ENCODE assay signal across 18 mouse cellular contexts in the genomic region with DNA sequence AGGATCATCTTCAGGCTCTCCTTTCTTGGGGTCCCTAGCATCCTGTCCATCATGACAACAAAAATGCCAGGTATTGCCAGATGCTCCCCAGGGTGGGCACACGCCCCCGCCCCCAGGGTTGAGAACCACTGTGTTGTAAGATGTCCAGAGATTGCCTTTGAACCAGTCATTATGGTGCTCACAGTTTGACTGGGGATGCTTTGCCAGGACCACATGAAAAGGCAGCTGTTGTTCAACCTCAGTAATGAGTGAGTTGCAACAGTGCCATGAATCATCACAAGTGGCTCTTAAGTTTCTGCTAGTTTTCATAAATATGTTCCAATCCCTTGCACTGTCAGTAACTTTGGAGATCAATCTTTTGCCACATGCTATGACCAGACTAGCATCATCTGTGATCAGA. TPM values are rescaled to one million over a fixed set of nuclear protein-coding genes. Genes with fewer than 3 reads are reported as not detected.
DNase-seq lines count a peak whose midpoint lies in the region; ATAC-seq and TF ChIP-seq lines count a peak whose summit lies in the region.
"Had no signal": no experiment of that assay in that cellular context is flagged by ENCODE, and none has a peak within 500 bp of the region (broad histone marks: within the 10 kb centered on the region; RNA-seq: fewer than 3 reads in every experiment).

No protein-coding gene starts in this region.

- H3K36me3 ChIP-seq in liver, postnatal 0 days (replicated peaks; ENCODE audit: insufficient read depth, low read length) = no peaks in the 10 kb centered on the region
- peaks cover 7% of the 10 kb centered on the region for H3K36me3 ChIP-seq in liver, embryonic 12.5 days
- H3K36me3 ChIP-seq in C2C12 (ENCODE audit: control insufficient read depth, insufficient read depth) (no peaks in the 10 kb centered on the region), myocyte (ENCODE audit: control insufficient read depth, insufficient read depth) (no peaks in the 10 kb centered on the region)
- peaks cover 22% of the 10 kb centered on the region for H3K36me3 ChIP-seq in embryonic facial prominence, embryonic 10.5 days (replicated peaks)

- no peaks in the 10 kb centered on the region for H3K79me2 ChIP-seq in C2C12 (ENCODE audit: control insufficient read depth, insufficient read depth)
- no peaks in the 10 kb centered on the region for H3K79me2 ChIP-seq in myocyte (ENCODE audit: control insufficient read depth, insufficient read depth)

- peaks cover 8% of the 10 kb centered on the region for H3K4me1 ChIP-seq in liver, postnatal 0 days (ENCODE audit: insufficient read depth)
- H3K4me1 ChIP-seq in liver, embryonic 12.5 days = peaks cover 9% of the 10 kb centered on the region
- peaks cover 5% of the 10 kb centered on the region; the same call in 1 of the 2 replicates for H3K4me1 ChIP-seq in embryonic facial prominence, embryonic 10.5 days

- no peak for DNase-seq in liver, postnatal 0 days
- peak; percentile 37 for DNase-seq in 416B (ENCODE audit: low read depth)
- no peak for DNase-seq in embryonic facial prominence, embryonic 10.5 days (ENCODE audit: low spot score)
- DNase-seq: adrenal gland, adult 2 months; adrenal gland, postnatal 25 days; B cell, adult 2 months; cerebellum, adult 18-20 months; cerebellum, adult 9-11 months; gastrocnemius, postnatal 10 days had no signal

- H3K9ac ChIP-seq in liver, postnatal 0 days (replicated peaks) = no peak overlapping the region
- no peak overlapping the region for H3K9ac ChIP-seq in liver, embryonic 12.5 days
- H3K9ac ChIP-seq: embryonic facial prominence, embryonic 15.5 days; heart, embryonic 12.5 days; hindbrain, embryonic 14.5 days had no signal

- no peak overlapping the region for H3K27ac ChIP-seq in liver, postnatal 0 days (ENCODE audit: low read depth)
- H3K27ac ChIP-seq in liver, embryonic 12.5 days = no peak overlapping the region
- H3K27ac ChIP-seq in embryonic facial prominence, embryonic 10.5 days (replicated peaks) = no peak overlapping the region
- H3K27ac ChIP-seq: embryonic facial prominence, embryonic 15.5 days; hindbrain, embryonic 10.5 days; hindbrain, embryonic 14.5 days had no signal

- H3K79me3 ChIP-seq in C2C12 (ENCODE audit: low read depth) = no peaks in the 10 kb centered on the region

- peak overlapping the region; percentile 6; the same call in 1 of the 2 replicates for H3K4me2 ChIP-seq in liver, postnatal 0 days (ENCODE audit: low read depth, low read length)
- H3K4me2 ChIP-seq in liver, embryonic 12.5 days = no peak overlapping the region
- H3K4me2 ChIP-seq in myocyte (ENCODE audit: low read depth) = no peak overlapping the region
- H3K4me2 ChIP-seq: embryonic facial prominence, embryonic 15.5 days; heart, embryonic 12.5 days; hindbrain, embryonic 14.5 days had no signal

- no peak for TF ChIP-seq POLR2A in myocyte (IDR thresholded peaks at IDR 0.05; ENCODE audit: insufficient read length, low read depth)

- H3K4me3 ChIP-seq in liver, postnatal 0 days (ENCODE audit: low read depth, low read length) = no peak overlapping the region
- H3K4me3 ChIP-seq in liver, embryonic 12.5 days = no peak overlapping the region
- no peak overlapping the region for H3K4me3 ChIP-seq in C2C12 (ENCODE audit: insufficient read depth, poor library complexity, severe bottlenecking)
- no peak overlapping the region for H3K4me3 ChIP-seq in myocyte
- no peak overlapping the region for H3K4me3 ChIP-seq in embryonic facial prominence, embryonic 10.5 days
- H3K4me3 ChIP-seq: embryonic facial prominence, embryonic 15.5 days; erythroblast, embryonic 14.5 days; heart, embryonic 12.5 days; hindbrain, embryonic 10.5 days had no signal

- ATAC-seq in liver, postnatal 0 days = no peak
- ATAC-seq in liver, embryonic 12.5 days = no peak
- ATAC-seq: forebrain, embryonic 16.5 days had no signal

- H3ac ChIP-seq in C2C12 (ENCODE audit: control insufficient read depth, insufficient read length, low read depth) (no peak overlapping the region), myocyte (ENCODE audit: control insufficient read depth, insufficient read length) (no peak overlapping the region)

- TF ChIP-seq CTCF in liver, postnatal 0 days (IDR thresholded peaks at IDR 0.05; ENCODE audit: low read depth) = no peak
- TF ChIP-seq CTCF in C2C12 (IDR thresholded peaks at IDR 0.05; ENCODE audit: control insufficient read depth, insufficient read depth, insufficient read length) = no peak

- H3K9me3 ChIP-seq in liver, postnatal 0 days (ENCODE audit: low read length) = no peaks in the 10 kb centered on the region
- H3K9me3 ChIP-seq in liver, embryonic 12.5 days (replicated peaks) = no peaks in the 10 kb centered on the region
- H3K9me3 ChIP-seq in embryonic facial prominence, embryonic 10.5 days = no peaks in the 10 kb centered on the region
- H3K9me3 ChIP-seq: embryonic facial prominence, embryonic 15.5 days; heart, embryonic 12.5 days; hindbrain, embryonic 10.5 days had no signal

- no peaks in the 10 kb centered on the region for H3K27me3 ChIP-seq in liver, postnatal 0 days (ENCODE audit: insufficient read depth, low read length)
- no peaks in the 10 kb centered on the region for H3K27me3 ChIP-seq in liver, embryonic 12.5 days (replicated peaks)
- H3K27me3 ChIP-seq in C2C12 (ENCODE audit: control insufficient read depth, insufficient read depth, insufficient read length) = no peaks in the 10 kb centered on the region
- no peaks in the 10 kb centered on the region for H3K27me3 ChIP-seq in myocyte (ENCODE audit: control insufficient read depth, insufficient read depth, insufficient read length)
- H3K27me3 ChIP-seq in embryonic facial prominence, embryonic 10.5 days (replicated peaks; ENCODE audit: low read depth, poor library complexity, severe bottlenecking) = no peaks in the 10 kb centered on the region
- H3K27me3 ChIP-seq: embryonic facial prominence, embryonic 15.5 days; heart, embryonic 12.5 days had no signal

- 81% methylated on average over 2 of the region's 2 CpGs for WGBS in liver, postnatal 0 days (ENCODE audit: insufficient replicate concordance)
- 76% methylated on average over 2 of the region's 2 CpGs for WGBS in liver, embryonic 12.5 days (ENCODE audit: insufficient replicate concordance)
- WGBS in embryonic facial prominence, embryonic 10.5 days = 95% methylated on average over 2 of the region's 2 CpGs

- TF ChIP-seq EP300 in liver, postnatal 0 days (IDR thresholded peaks at IDR 0.05; ENCODE audit: low read depth) = no peak

TF ChIP-seq in C2C12, 6 proteins besides CTCF, POLR2A, EP300 and RAD21:
- TF ChIP-seq MAX (IDR thresholded peaks at IDR 0.05) (no peak), MYOD1 (IDR thresholded peaks at IDR 0.05; ENCODE audit: control insufficient read depth, insufficient read length, low read depth) (peak; percentile 81), MYOG (IDR thresholded peaks at IDR 0.05; ENCODE audit: control insufficient read depth, extremely low read depth, insufficient read length) (no peak), FOSL1 (IDR thresholded peaks at IDR 0.05; ENCODE audit: insufficient read depth, low read length, poor library complexity, severe bottlenecking) (no peak), CEBPB (IDR thresholded peaks at IDR 0.05; ENCODE audit: low read depth) (peak; percentile 44), USF1 (IDR thresholded peaks at IDR 0.05; ENCODE audit: low read depth) (no peak)

TF ChIP-seq in myocyte, 11 proteins besides CTCF, POLR2A, EP300 and RAD21 (continues in another document):
- TF ChIP-seq REST (IDR thresholded peaks at IDR 0.05; ENCODE audit: insufficient read depth, insufficient read length) (no peak), E2F4 (IDR thresholded peaks at IDR 0.05; ENCODE audit: insufficient read depth) (no peak), USF1 (IDR thresholded peaks at IDR 0.05; ENCODE audit: low read depth) (no peak), MYOG (IDR thresholded peaks at IDR 0.05; ENCODE audit: control insufficient read depth in 1 of 3, insufficient read depth in 1 of 3, insufficient read length in 2 of 3, low read depth in 2 of 3) (peak in 2 of 3 experiments; percentile 56 to 62), SRF (IDR thresholded peaks at IDR 0.05; ENCODE audit: control insufficient read depth, insufficient read length, low read depth) (no peak), TCF12 (IDR thresholded peaks at IDR 0.05; ENCODE audit: insufficient read depth, poor library complexity, severe bottlenecking) (peak; percentile 43), MAX (IDR thresholded peaks at IDR 0.05; ENCODE audit: low read depth) (no peak), MYOD1 (IDR thresholded peaks at IDR 0.05; ENCODE audit: control insufficient read depth in 1 of 3, insufficient read length in 2 of 3, low read depth in 2 of 3) (peak in 2 of 3 experiments; percentile 81), CEBPB (IDR thresholded peaks at IDR 0.05; ENCODE audit: insufficient read depth, poor library complexity, severe bottlenecking) (peak; percentile 83), TCF3 (IDR thresholded peaks at IDR 0.05; ENCODE audit: insufficient read length, low read depth) (peak; percentile 23)

RNA-seq across cellular contexts. Expression of gene Gm9803, which starts 3.9 kb away (rescaled TPM):
- 7.8 and 8.7 TPM in 2 replicates for polyA plus RNA-seq in liver, postnatal 0 days (2015; fragmentation: Nextera tagmentation; extraction: Ambion mirVana)
- polyA plus RNA-seq in liver, embryonic 12.5 days (2016; fragmentation: Nextera tagmentation; extraction: Ambion mirVana) = 9.6 and 11.7 TPM in 2 replicates
- polyA plus RNA-seq in C2C12 (2012; fragmentation: generic; extraction: Trizol) = 6.4 TPM
- 11.3 TPM for polyA plus RNA-seq in myocyte (2012; fragmentation: generic; extraction: Trizol)
- 13.9 and 14.3 TPM in 2 replicates for polyA plus RNA-seq in embryonic facial prominence, embryonic 10.5 days (2016; fragmentation: Nextera tagmentation; extraction: Ambion mirVana)

RNA-seq across cellular contexts. Expression of gene 1700021F05Rik, which starts 20.8 kb away (rescaled TPM):
- 31.2 and 32.5 TPM in 2 replicates for polyA plus RNA-seq in liver, postnatal 0 days (2015; fragmentation: Nextera tagmentation; extraction: Ambion mirVana)
- 46.4 and 50.8 TPM in 2 replicates for polyA plus RNA-seq in liver, embryonic 12.5 days (2016; fragmentation: Nextera tagmentation; extraction: Ambion mirVana)
- 28.2 TPM for polyA plus RNA-seq in C2C12 (2012; fragmentation: generic; extraction: Trizol)
- polyA plus RNA-seq in myocyte (2012; fragmentation: generic; extraction: Trizol) = 52.6 TPM
- 60.1 and 66.2 TPM in 2 replicates for polyA plus RNA-seq in embryonic facial prominence, embryonic 10.5 days (2016; fragmentation: Nextera tagmentation; extraction: Ambion mirVana)

RNA-seq across cellular contexts. Expression of gene Bend3, which starts 41.3 kb away (rescaled TPM):
- polyA plus RNA-seq in liver, postnatal 0 days (2015; fragmentation: Nextera tagmentation; extraction: Ambion mirVana) = 0.51 TPM in 2 replicates
- polyA plus RNA-seq in liver, embryonic 12.5 days (2016; fragmentation: Nextera tagmentation; extraction: Ambion mirVana) = 3.0 and 4.2 TPM in 2 replicates
- polyA plus RNA-seq in C2C12 (2012; fragmentation: generic; extraction: Trizol) = 7.0 TPM
- 3.0 TPM for polyA plus RNA-seq in myocyte (2012; fragmentation: generic; extraction: Trizol)
- 9.1 and 10.8 TPM in 2 replicates for polyA plus RNA-seq in embryonic facial prominence, embryonic 10.5 days (2016; fragmentation: Nextera tagmentation; extraction: Ambion mirVana)

RNA-seq across cellular contexts. Expression of gene Cd24a, which starts 58.1 kb away (rescaled TPM):
- polyA plus RNA-seq in liver, postnatal 0 days (2015; fragmentation: Nextera tagmentation; extraction: Ambion mirVana) = 449 and 461 TPM in 2 replicates
- polyA plus RNA-seq in liver, embryonic 12.5 days (2016; fragmentation: Nextera tagmentation; extraction: Ambion mirVana) = 819 and 854 TPM in 2 replicates
- polyA plus RNA-seq in C2C12 (2012; fragmentation: generic; extraction: Trizol) (83.6 TPM), myocyte (2012; fragmentation: generic; extraction: Trizol) (31.2 TPM)
- polyA plus RNA-seq in embryonic facial prominence, embryonic 10.5 days (2016; fragmentation: Nextera tagmentation; extraction: Ambion mirVana) = 362 and 367 TPM in 2 replicates
